Mouse (Mus musculus) right cerebral cortex, postnatal 10 days (tissue): ENCODE measurements around the gene Akr7a5.

Source experiments
- DNase-seq, 2 experiments: peaks; one replicate each; pipeline ENCODE4 v3.0.0; 2021; ENCODE audit warnings: low spot score in 2 of 2

The Akr7a5 gene

DNA sequence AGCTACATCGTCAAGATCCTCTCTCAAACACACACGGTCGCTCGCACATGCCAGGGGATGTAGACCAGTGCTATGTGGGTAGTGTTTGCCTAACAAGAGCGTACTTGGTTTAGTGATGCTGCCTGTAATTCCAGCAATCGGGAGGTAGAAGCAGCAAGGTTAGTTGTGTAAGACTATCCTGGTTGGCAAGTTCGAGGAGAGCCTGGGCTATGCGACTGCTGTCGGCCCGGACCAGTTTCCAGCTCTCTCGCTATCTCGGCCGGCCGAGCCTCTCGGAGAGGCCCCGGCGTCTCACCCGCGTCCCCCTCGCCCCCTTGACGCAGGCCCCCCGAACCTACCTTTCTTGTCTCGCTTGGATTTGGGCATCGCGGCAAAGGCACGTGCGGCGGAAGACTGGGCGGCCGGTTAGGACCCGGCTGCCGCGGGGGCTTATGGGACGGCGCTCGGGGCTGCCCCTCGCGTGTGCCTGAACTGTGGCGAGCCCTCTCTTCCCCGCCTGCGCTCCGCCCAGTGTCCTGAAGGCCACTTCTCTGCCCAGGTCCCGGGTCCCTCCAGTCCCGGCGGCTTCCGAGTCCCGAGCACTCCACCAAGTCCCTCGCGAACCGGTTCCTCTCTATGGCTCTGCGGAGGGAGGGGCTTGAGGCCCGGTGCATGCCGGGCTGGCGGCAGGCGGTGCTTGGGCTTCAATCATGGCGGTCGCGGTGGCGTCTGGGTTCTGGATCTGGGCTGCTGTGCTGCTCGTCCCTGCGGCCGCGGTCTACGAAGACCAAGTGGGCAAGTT, 41.6 kb downstream of the Akr7a5 start, which contains the start of the genes Mrto4, Emc1 and Ubr4:
Mrto4 (minus strand) TSS at position 646 of the 781 bp plus-strand sequence.
Emc1 (plus strand) TSS at position 657 of the 781 bp plus-strand sequence.
Ubr4 (plus strand) TSS at position 679 of the 781 bp plus-strand sequence.
- peak; percentile 87 to 90 for DNase-seq

DNA sequence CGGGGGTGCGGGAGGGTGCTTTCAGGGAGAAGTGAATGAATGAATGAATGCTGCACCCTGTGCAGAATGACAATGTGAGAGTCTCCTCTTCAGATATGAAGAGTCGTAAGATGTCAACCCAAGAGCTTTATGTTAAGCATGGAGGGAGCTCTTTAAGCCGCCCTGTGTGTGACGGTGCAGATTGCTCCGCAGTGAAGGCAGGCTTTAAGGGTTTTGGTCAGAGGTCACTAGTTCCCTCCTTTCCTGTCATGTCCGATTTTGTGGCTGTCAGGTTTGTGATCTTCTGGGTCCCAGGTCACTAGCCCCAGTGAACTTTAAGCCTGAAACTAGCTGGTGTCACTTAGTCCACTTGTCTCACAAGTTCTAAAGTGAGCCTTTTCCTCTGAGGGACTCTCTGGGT, 42.3 kb downstream of the Akr7a5 start:
- no peak for DNase-seq

DNA sequence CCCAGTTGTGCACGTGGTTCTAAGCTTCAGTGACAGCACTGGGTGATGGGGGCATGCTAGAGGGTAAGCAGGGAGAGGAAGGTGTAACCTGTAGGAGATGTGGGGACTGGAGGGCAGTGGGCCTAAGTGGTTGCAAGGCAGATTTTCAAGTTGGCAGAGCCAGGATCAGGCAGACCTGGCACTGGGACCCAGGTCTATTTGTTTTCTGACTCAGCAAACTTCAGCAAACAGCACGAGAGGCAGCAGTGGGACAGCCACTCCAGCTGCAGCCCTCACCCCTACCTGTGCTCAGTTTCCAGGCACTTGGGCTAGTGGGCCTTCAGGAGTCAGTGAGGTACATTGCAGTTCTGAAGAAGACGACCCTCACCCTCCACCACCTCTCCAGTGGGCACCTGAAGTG, 46.7 kb downstream of the Akr7a5 start:
- DNase-seq: no peak

DNA sequence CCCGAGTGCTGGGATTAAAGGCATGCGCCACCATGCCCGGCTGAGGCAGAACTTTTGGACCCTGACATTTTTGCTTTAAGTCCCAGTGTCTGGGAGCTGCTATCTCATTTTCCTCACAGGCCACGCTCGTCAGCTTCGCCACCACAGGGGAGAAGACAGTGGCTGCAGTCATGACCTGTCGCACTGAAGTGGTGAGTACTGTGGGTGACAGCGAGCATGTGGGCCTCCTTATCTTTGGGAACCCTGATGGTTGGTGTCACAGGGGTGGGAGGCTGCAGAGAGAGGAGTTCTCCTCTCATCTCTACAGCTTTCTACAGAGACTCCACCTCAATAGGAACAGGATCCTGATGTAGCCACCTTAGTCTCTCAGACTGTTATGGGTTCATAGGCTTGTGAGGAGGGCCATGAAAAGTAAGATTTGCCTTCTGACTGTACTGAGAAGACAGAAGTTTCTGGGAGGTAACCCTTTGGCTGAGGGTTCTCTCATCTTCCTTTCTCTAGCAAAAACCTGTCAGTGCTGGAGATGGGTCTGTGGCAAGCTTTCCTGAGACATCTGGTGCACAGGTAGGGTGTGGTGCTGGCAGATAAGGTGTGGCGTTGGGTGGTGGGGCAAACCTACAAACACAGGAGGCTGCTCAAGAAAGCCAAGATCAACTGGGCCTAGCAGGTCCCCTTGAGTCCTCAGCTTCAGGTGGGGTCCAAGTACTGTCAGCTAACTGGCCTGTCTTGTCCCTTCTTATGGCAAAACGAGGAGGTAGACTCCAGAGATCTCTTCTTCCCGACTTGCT, 50.4 kb downstream of the Akr7a5 start:
- DNase-seq: no peak

DNA sequence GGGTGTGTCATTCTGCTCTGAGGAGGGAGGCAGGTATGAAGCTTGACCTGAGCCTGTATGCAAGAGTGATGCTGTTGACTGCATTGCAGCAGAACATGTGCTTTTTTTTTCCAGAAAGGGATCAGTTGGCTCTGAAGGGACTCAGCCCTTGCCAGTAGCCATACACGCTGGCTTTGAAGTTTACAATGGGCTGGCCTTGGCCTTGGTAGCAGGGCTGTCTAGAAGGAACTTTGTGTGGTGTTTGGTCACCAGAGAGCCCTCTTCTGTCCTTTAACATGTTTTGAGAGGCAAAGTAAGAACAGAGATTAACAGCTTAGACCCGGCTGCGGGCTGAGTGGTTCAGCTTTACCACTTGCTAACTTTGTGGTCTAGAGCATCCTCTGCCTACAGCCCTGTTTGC, 56.8 kb downstream of the Akr7a5 start:
- DNase-seq: no peak
